Mouse (Mus musculus): Measurements from ENCODE around the gene Ptprg.

Gene Ptprg

GRCm38 (mm10) chr14:11881082-11881481, 327.8 kb downstream of the Ptprg start:
- no peak for DNase-seq (ENCODE audit: low spot score in 2 of 2)

GRCm38 (mm10) chr14:11883142-11883921, 330.0 kb downstream of the Ptprg start:
- DNase-seq (ENCODE audit: low spot score in 2 of 2) = no peak

- no peak for DNase-seq (ENCODE audit: low spot score in 2 of 2)
These were observed 330.7 kb downstream of the Ptprg start for GRCm38 (mm10) chr14:11883995-11884394.

GRCm38 (mm10) chr14:11886417-11886816, 333.1 kb downstream of the Ptprg start:
- no peak for DNase-seq (ENCODE audit: low spot score in 2 of 2)

- no peak for DNase-seq (ENCODE audit: low spot score in 2 of 2)
These were observed 337.6 kb downstream of the Ptprg start for GRCm38 (mm10) chr14:11890890-11891289.

- no peak for DNase-seq (ENCODE audit: low spot score in 2 of 2)
These were observed 339.3 kb downstream of the Ptprg start for GRCm38 (mm10) chr14:11892621-11893020.

- DNase-seq (ENCODE audit: low spot score in 2 of 2) = no peak
These were observed 342.2 kb downstream of the Ptprg start for GRCm38 (mm10) chr14:11895486-11895885.

- no peak for DNase-seq (ENCODE audit: low spot score in 2 of 2)
These were observed 349.5 kb downstream of the Ptprg start for GRCm38 (mm10) chr14:11902794-11903193.

- DNase-seq (ENCODE audit: low spot score in 2 of 2) = no peak
These were observed 352.9 kb downstream of the Ptprg start for GRCm38 (mm10) chr14:11906130-11906675.

GRCm38 (mm10) chr14:11912253-11912652, 358.9 kb downstream of the Ptprg start:
- no peak for DNase-seq (ENCODE audit: low spot score in 2 of 2)

GRCm38 (mm10) chr14:11917225-11917624, 363.9 kb downstream of the Ptprg start:
- no peak for DNase-seq (ENCODE audit: low spot score in 2 of 2)

GRCm38 (mm10) chr14:11928545-11928944, 375.2 kb downstream of the Ptprg start:
- no peak for DNase-seq (ENCODE audit: low spot score in 2 of 2)

- DNase-seq (ENCODE audit: low spot score in 2 of 2) = no peak
These were observed 379.2 kb downstream of the Ptprg start for GRCm38 (mm10) chr14:11932517-11932916.

- no peak for DNase-seq (ENCODE audit: low spot score in 2 of 2)
These were observed 381.2 kb downstream of the Ptprg start for GRCm38 (mm10) chr14:11934556-11934955.

GRCm38 (mm10) chr14:11935281-11935680, 381.9 kb downstream of the Ptprg start:
- DNase-seq (ENCODE audit: low spot score in 2 of 2) = no peak

- DNase-seq (ENCODE audit: low spot score in 2 of 2) = no peak
These were observed 382.4 kb downstream of the Ptprg start for GRCm38 (mm10) chr14:11935698-11936097.

GRCm38 (mm10) chr14:11938912-11939311, 385.6 kb downstream of the Ptprg start:
- no peak for DNase-seq (ENCODE audit: low spot score in 2 of 2)

- no peak for DNase-seq (ENCODE audit: low spot score in 2 of 2)
These were observed 388.7 kb downstream of the Ptprg start for GRCm38 (mm10) chr14:11941989-11942514.

GRCm38 (mm10) chr14:11950379-11950778, 397.0 kb downstream of the Ptprg start:
- no peak for DNase-seq (ENCODE audit: low spot score in 2 of 2)

GRCm38 (mm10) chr14:11955020-11955882, 401.9 kb downstream of the Ptprg start:
- DNase-seq (ENCODE audit: low spot score in 2 of 2) = no peak

- DNase-seq (ENCODE audit: low spot score in 2 of 2) = no peak
These were observed 407.2 kb downstream of the Ptprg start for GRCm38 (mm10) chr14:11960269-11961121.
